Mouse (Mus musculus) ovary, adult 10 weeks (tissue): ENCODE results near the gene Agtr2. TPM values are rescaled to one million over a fixed set of nuclear protein-coding genes. Genes with fewer than 3 reads are reported as not detected.

Experiments
- polyA plus RNA-seq: library from polyadenylated mRNA; stranded (reverse); fragments of 350-450 nt; fragmentation: Illumina TruSeq; extraction: RNeasy Lipid Tissue Mini Kit (QIAGEN cat#74804); gene quantifications from one replicate; pipeline ENCODE4 v1.2.3, GENCODE M21; 2014

Gene Agtr2
- 39.3 TPM for polyA plus RNA-seq

DNA sequence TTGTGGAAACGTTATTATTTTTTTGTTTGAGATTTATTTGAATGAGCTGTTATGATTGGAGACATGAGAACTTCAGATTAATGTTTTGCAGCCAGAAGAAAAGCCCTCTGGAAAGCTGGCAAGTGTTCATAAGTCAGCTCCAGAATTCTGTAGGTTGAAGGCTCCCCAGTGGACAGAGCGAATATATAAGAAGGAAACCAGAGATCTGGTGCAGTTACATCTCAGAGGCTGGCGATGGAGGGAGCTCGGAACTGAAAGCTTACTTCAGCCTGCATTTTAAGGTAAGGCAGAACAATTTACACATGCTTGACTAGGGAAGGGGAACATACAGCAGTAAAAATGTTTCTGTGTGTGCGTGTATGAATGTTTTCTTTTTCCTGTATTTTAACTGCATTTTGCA is at the start of gene Agtr2:
Gene Agtr2, plus strand, starts transcription at position 131 of the 400 bp plus-strand sequence.

Other genes with a start within 250 kb of the Agtr2 start
- gene Slc6a14, start 230.4 kb downstream of the Agtr2 start, polyA plus RNA-seq, result 3.3 TPM